Mouse (Mus musculus) bone marrow macrophage, adult 2 months (primary cell): ENCODE results near the gene Gm3739.
"Not testable (repeated sequence)": the region's sequence is repeated elsewhere in the genome, so short reads cannot be mapped to it uniquely, and the experiment has no call there.

Experiments
- CTCF ChIP-seq: IDR thresholded peaks from 2 replicates; pipeline ENCODE4 v1.5.1; 2012; ENCODE audit warnings: low read depth, mild to moderate bottlenecking, low read length, moderate library complexity
- POLR2A ChIP-seq: IDR thresholded peaks from 2 replicates; pipeline ENCODE4 v1.6.1; 2012; ENCODE audit warnings: mild to moderate bottlenecking, low read depth, low read length, borderline replicate concordance

- TF ChIP-seq CTCF, POLR2A: not testable (repeated sequence)
These were observed at the start of gene Gm3739 for GRCm38 (mm10) chr14:7314661-7315060.
